Comparison of ENCODE assay signal across 17 mouse cellular contexts in the genomic region with DNA sequence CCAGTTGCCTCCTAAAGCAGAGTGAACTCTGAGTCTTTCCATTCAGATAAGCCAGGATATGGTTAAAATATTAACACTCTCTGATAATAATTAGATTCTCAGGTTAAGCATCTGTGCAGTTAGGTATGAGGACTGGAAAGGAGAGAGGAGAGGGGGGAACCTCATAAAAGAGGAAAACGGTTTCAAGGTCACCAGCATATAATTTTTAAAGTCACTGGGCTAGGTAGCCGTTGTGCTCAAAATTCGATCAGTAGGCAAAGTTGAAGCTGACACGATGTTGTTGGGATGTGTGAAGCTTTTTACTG.
"Had no signal": no experiment of that assay in that cellular context is flagged by ENCODE, and none has a peak within 500 bp of the region (broad histone marks: within the 10 kb centered on the region; RNA-seq: fewer than 3 reads in every experiment).

No protein-coding gene starts in this region.

- ATAC-seq: intestine, postnatal 0 days; lung, postnatal 0 days; midbrain, embryonic 15.5 days had no signal

- H3K27me3 ChIP-seq: limb, embryonic 12.5 days; limb, embryonic 15.5 days; liver, embryonic 15.5 days; midbrain, embryonic 12.5 days; midbrain, embryonic 15.5 days; neural tube, embryonic 12.5 days; neural tube, embryonic 15.5 days; stomach, embryonic 15.5 days had no signal

- H3K27ac ChIP-seq: limb, embryonic 12.5 days; limb, embryonic 15.5 days; liver, embryonic 15.5 days; macrophage; midbrain, embryonic 12.5 days; midbrain, embryonic 15.5 days; neural tube, embryonic 12.5 days; neural tube, embryonic 15.5 days; stomach, embryonic 15.5 days had no signal

- DNase-seq: left cerebral cortex, postnatal 4 days; lung, embryonic 14.5 days; retina, postnatal 1 day; right cerebral cortex, postnatal 25 days; spleen, adult 18-20 months; thymus, postnatal 25 days had no signal

- H3K9ac ChIP-seq: limb, embryonic 12.5 days; limb, embryonic 15.5 days; liver, embryonic 15.5 days; lung, embryonic 14.5 days; midbrain, embryonic 12.5 days; midbrain, embryonic 15.5 days; neural tube, embryonic 12.5 days; neural tube, embryonic 15.5 days; stomach, embryonic 15.5 days had no signal

- H3K4me3 ChIP-seq: limb, embryonic 12.5 days; limb, embryonic 15.5 days; liver, embryonic 15.5 days; midbrain, embryonic 12.5 days; midbrain, embryonic 15.5 days; neural tube, embryonic 12.5 days; neural tube, embryonic 15.5 days; stomach, embryonic 15.5 days had no signal

- H3K36me3 ChIP-seq: limb, embryonic 12.5 days; limb, embryonic 15.5 days; liver, embryonic 15.5 days; midbrain, embryonic 12.5 days; midbrain, embryonic 15.5 days; neural tube, embryonic 12.5 days; neural tube, embryonic 15.5 days; stomach, embryonic 15.5 days had no signal

- H3K9me3 ChIP-seq: limb, embryonic 12.5 days; limb, embryonic 15.5 days; liver, embryonic 15.5 days; midbrain, embryonic 12.5 days; midbrain, embryonic 15.5 days; neural tube, embryonic 12.5 days; neural tube, embryonic 15.5 days; stomach, embryonic 15.5 days had no signal

- H3K4me1 ChIP-seq: limb, embryonic 15.5 days; liver, embryonic 15.5 days; midbrain, embryonic 15.5 days; neural tube, embryonic 15.5 days; stomach, embryonic 15.5 days had no signal

- H3K4me2 ChIP-seq: limb, embryonic 12.5 days; limb, embryonic 15.5 days; liver, embryonic 15.5 days; lung, embryonic 14.5 days; midbrain, embryonic 12.5 days; midbrain, embryonic 15.5 days; neural tube, embryonic 12.5 days; neural tube, embryonic 15.5 days; stomach, embryonic 15.5 days had no signal
